Comparison of ENCODE assay signal across 7 mouse cellular contexts in the genomic region with DNA sequence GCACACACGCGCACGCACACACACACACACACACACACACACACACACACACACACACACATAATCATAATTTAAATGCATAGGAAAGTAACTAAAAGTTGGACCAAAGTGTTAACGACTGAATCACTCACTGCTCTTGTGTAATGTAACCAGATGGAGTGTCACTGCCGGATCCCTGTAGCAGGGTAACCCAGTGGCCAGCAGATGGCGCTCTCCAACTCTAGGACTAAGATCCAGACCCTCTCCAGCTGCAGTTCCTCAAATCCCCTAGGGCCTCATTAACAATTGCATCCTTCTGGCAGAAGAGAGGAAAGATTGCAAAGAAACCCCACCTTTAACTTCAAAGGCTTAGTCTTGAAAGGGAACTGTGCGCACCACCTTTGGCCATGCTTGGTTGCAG.
DNase-seq lines count a peak whose midpoint lies in the region; ATAC-seq and TF ChIP-seq lines count a peak whose summit lies in the region.

No protein-coding gene starts in this region.

- no peak overlapping the region for H3K9ac ChIP-seq in intestine, embryonic 16.5 days (ENCODE audit: low read depth, low read length)
- no peak overlapping the region for H3K9ac ChIP-seq in midbrain, embryonic 13.5 days (replicated peaks)

- H3K27ac ChIP-seq in intestine, embryonic 16.5 days (ENCODE audit: low read length), result no peak overlapping the region
- H3K27ac ChIP-seq in midbrain, embryonic 13.5 days, result no peak overlapping the region
- no peak overlapping the region for H3K27ac ChIP-seq in spleen, adult 2 months (ENCODE audit: insufficient read depth, low read length)

- TF ChIP-seq CTCF in spleen, adult 2 months (IDR thresholded peaks at IDR 0.05; ENCODE audit: extremely low read depth, insufficient read depth, insufficient read length, insufficient replicate concordance), result peak; percentile 58; the same call in 1 of the 2 replicates

- ATAC-seq in activated CD4-positive, CD25-positive, alpha-beta regulatory T cell, adult 4 months, result peak; percentile 43
- peak; percentile 52; the same call in 1 of the 2 replicates for ATAC-seq in intestine, embryonic 16.5 days
- peak; percentile 93 for ATAC-seq in midbrain, embryonic 13.5 days

- TF ChIP-seq POLR2A in spleen, adult 2 months (IDR thresholded peaks at IDR 0.05; ENCODE audit: low read depth, low read length), result no peak

- H3K36me3 ChIP-seq in intestine, embryonic 16.5 days (ENCODE audit: control insufficient read depth, insufficient read depth, low read length), result no peaks in the 10 kb centered on the region
- no peaks in the 10 kb centered on the region for H3K36me3 ChIP-seq in midbrain, embryonic 13.5 days
- no peaks in the 10 kb centered on the region for H3K36me3 ChIP-seq in spleen, adult 2 months (ENCODE audit: control insufficient read depth, insufficient read depth, low read length)

- no peak overlapping the region for H3K4me2 ChIP-seq in intestine, embryonic 16.5 days (ENCODE audit: low read depth, low read length)
- H3K4me2 ChIP-seq in midbrain, embryonic 13.5 days (replicated peaks), result no peak overlapping the region

- no peaks in the 10 kb centered on the region for H3K27me3 ChIP-seq in intestine, embryonic 16.5 days (replicated peaks; ENCODE audit: control insufficient read depth, insufficient read depth, low read length)
- no peaks in the 10 kb centered on the region for H3K27me3 ChIP-seq in midbrain, embryonic 13.5 days
- H3K27me3 ChIP-seq in spleen, adult 2 months (ENCODE audit: control insufficient read depth, insufficient read depth, low read length), result no peaks in the 10 kb centered on the region

- intact Hi-C loops in gastrocnemius, postnatal 14 days (cut with DNase I; ENCODE audit: low total_unique reads), result loop anchor here (10.0 kb wide), 1 partner anchor 51 kb away; no protein-coding TSS in a partner anchor
- intact Hi-C loops in left cerebral cortex, postnatal 36 days (cut with DNase I), result loop anchor here (5.0 kb wide), 2 partner anchors 74 to 344 kb away; no protein-coding TSS in a partner anchor

- H3K4me1 ChIP-seq in intestine, embryonic 16.5 days (ENCODE audit: control insufficient read depth, insufficient read depth, low read length), result peaks cover 9% of the 10 kb centered on the region; the same call in 1 of the 2 replicates
- 0 out of 2 replicates have a peak, but pooled peaks cover 6% of the 10 kb centered on the region for H3K4me1 ChIP-seq in midbrain, embryonic 13.5 days (replicated peaks)
- H3K4me1 ChIP-seq in spleen, adult 2 months (ENCODE audit: control insufficient read depth, insufficient read depth, insufficient read length), result no peaks in the 10 kb centered on the region

- 39% methylated on average over 7 of the region's 7 CpGs for WGBS in intestine, embryonic 16.5 days
- WGBS in midbrain, embryonic 13.5 days, result 37% methylated on average over 7 of the region's 7 CpGs
- WGBS in spleen, adult 2 months, result 47% methylated on average over 7 of the region's 7 CpGs

- no peak overlapping the region for H3K4me3 ChIP-seq in intestine, embryonic 16.5 days (ENCODE audit: low read length)
- H3K4me3 ChIP-seq in midbrain, embryonic 13.5 days (replicated peaks), result no peak overlapping the region
- H3K4me3 ChIP-seq in spleen, adult 2 months (ENCODE audit: extremely low read depth, insufficient read depth, insufficient read length), result no peak overlapping the region

- DNase-seq in embryo, embryonic 10 days (ENCODE audit: low spot score), result peak; percentile 95
- DNase-seq in gastrocnemius, postnatal 14 days, result peak; percentile 82
- DNase-seq in left cerebral cortex, postnatal 36 days (ENCODE audit: low spot score in 2 of 2), result peak; percentile 43 to 57
- DNase-seq in spleen, adult 2 months (ENCODE audit: low read depth in 1 of 2, low spot score in 2 of 2), result peak in 1 of 2 experiments; percentile 36

- no peaks in the 10 kb centered on the region for H3K9me3 ChIP-seq in intestine, embryonic 16.5 days (ENCODE audit: control insufficient read depth, low read length)
- H3K9me3 ChIP-seq in midbrain, embryonic 13.5 days, result no peaks in the 10 kb centered on the region

Comparison
In these comparisons a context has a peak if more than half of its experiments do, and no peak if none do; other contexts are left out.
1. ATAC-seq: peak in every context shown above with its lines; median percentile 93 in midbrain, embryonic 13.5 days; 52 in intestine, embryonic 16.5 days; 43 in activated CD4-positive, CD25-positive, alpha-beta regulatory T cell, adult 4 months.